8 mouse cellular contexts compared by ENCODE assay signal in genomic region chr6:124930231-124930630, GRCm38 (mm10). TPM values are rescaled to one million over a fixed set of nuclear protein-coding genes. Genes with fewer than 3 reads are reported as not detected.
DNase-seq lines count a peak whose midpoint lies in the region; ATAC-seq lines count a peak whose summit lies in the region.

No protein-coding gene starts in this region.

- H3K9me3 ChIP-seq in heart, embryonic 15.5 days (replicated peaks), result no peaks in the 10 kb centered on the region
- H3K9me3 ChIP-seq in embryonic facial prominence, embryonic 14.5 days (ENCODE audit: control insufficient read depth, low read length), result no peaks in the 10 kb centered on the region

- DNase-seq in heart, postnatal 25 days (ENCODE audit: low spot score), result no peak
- DNase-seq in embryonic facial prominence, embryonic 14.5 days (ENCODE audit: low spot score), result no peak
- DNase-seq in kidney, adult 8-10 months, result peak; percentile 76 to 88
- DNase-seq in gastrocnemius, adult 18-20 months (ENCODE audit: low spot score), result no peak
- DNase-seq in left cerebral cortex, postnatal 36 days (ENCODE audit: low spot score in 2 of 2), result no peak

- intact Hi-C loops in heart, postnatal 25 days (cut with DNase I), result loop anchor here (1.0 kb wide), 2 partner anchors 13 to 27 kb away; no protein-coding TSS in a partner anchor
- intact Hi-C loops in left cerebral cortex, postnatal 36 days (cut with DNase I), result loop anchor here (2.0 to 5.0 kb wide), 2 partner anchors 73 to 152 kb away; partner anchors contain the start of gene P3h3

- 0 out of 2 replicates have a peak overlapping the region, but pooled peaks have one; percentile 21 for H3K9ac ChIP-seq in heart, embryonic 15.5 days
- peak overlapping the region; percentile 97 for H3K9ac ChIP-seq in embryonic facial prominence, embryonic 14.5 days (ENCODE audit: low read depth, low read length)

- 60% methylated on average over 1 of the region's 1 CpGs for WGBS in heart, embryonic 15.5 days
- 18% methylated on average over 1 of the region's 1 CpGs for WGBS in embryonic facial prominence, embryonic 14.5 days
- WGBS in macrophage (ENCODE audit: missing documents), result 89% methylated on average over 1 of the region's 1 CpGs

- peak overlapping the region; percentile 98 for H3K27ac ChIP-seq in heart, embryonic 15.5 days
- peak overlapping the region; percentile 97 for H3K27ac ChIP-seq in embryonic facial prominence, embryonic 14.5 days (replicated peaks; ENCODE audit: low read depth, low read length)
- peak overlapping the region; percentile 55 for H3K27ac ChIP-seq in macrophage

- peaks cover 17% of the 10 kb centered on the region for H3K79me2 ChIP-seq in macrophage (ENCODE audit: inconsistent target)

- H3K4me2 ChIP-seq in heart, embryonic 15.5 days, result peak overlapping the region; percentile 75
- H3K4me2 ChIP-seq in embryonic facial prominence, embryonic 14.5 days (ENCODE audit: low read depth, low read length), result peak overlapping the region; percentile 51

- H3K4me3 ChIP-seq in heart, embryonic 15.5 days, result peak overlapping the region; percentile 87
- H3K4me3 ChIP-seq in embryonic facial prominence, embryonic 14.5 days (ENCODE audit: low read depth, low read length), result peak overlapping the region; percentile 98
- peak overlapping the region; percentile 17; the same call in 1 of the 2 replicates for H3K4me3 ChIP-seq in macrophage (ENCODE audit: inconsistent target)

- H3K4me1 ChIP-seq in heart, embryonic 15.5 days (replicated peaks), result peaks cover 38% of the 10 kb centered on the region
- peaks cover 29% of the 10 kb centered on the region for H3K4me1 ChIP-seq in embryonic facial prominence, embryonic 14.5 days (ENCODE audit: control insufficient read depth, insufficient read depth, low read length)

- H3K36me3 ChIP-seq in heart, embryonic 15.5 days, result peaks cover 19% of the 10 kb centered on the region
- peaks cover 28% of the 10 kb centered on the region for H3K36me3 ChIP-seq in embryonic facial prominence, embryonic 14.5 days (ENCODE audit: control insufficient read depth, insufficient read depth, low read length)
- H3K36me3 ChIP-seq in macrophage (ENCODE audit: inconsistent target), result peaks cover 17% of the 10 kb centered on the region

- ATAC-seq in heart, embryonic 15.5 days (replicated peaks; ENCODE audit: insufficient number of reproducible peaks, insufficient read depth, low FRiP score, low read depth), result no peak
- ATAC-seq in embryonic facial prominence, embryonic 14.5 days (ENCODE audit: low read depth), result no peak
- ATAC-seq in monocyte, adult 5-6 weeks (replicated peaks; ENCODE audit: insufficient number of reproducible peaks, low FRiP score, low TSS enrichment, poor library complexity, severe bottlenecking), result no peak

- H3K27me3 ChIP-seq in heart, embryonic 15.5 days, result no peaks in the 10 kb centered on the region
- H3K27me3 ChIP-seq in embryonic facial prominence, embryonic 14.5 days (replicated peaks; ENCODE audit: control insufficient read depth, insufficient read depth, low read length), result no peaks in the 10 kb centered on the region

RNA-seq across cellular contexts. Expression of gene Mlf2, which starts 1.0 kb away (rescaled TPM):
- 358 and 371 TPM in 2 replicates for polyA plus RNA-seq in heart, embryonic 15.5 days (2015; fragmentation: Nextera tagmentation; extraction: Ambion mirVana)
- total RNA-seq in heart, postnatal 25 days (2021), result 100 to 1,000 TPM; 205 to 207 TPM
- polyA plus RNA-seq in embryonic facial prominence, embryonic 14.5 days (2014; fragmentation: Nextera tagmentation; extraction: Ambion mirVana), result 346 and 352 TPM in 2 replicates
- total RNA-seq in macrophage (2018; cell fraction: chromatin; rRNA removed), result 100 to 1,000 TPM in 3 of 26 experiments, 10 to 100 TPM in 23; 17.4 to 116 (median 64.8) TPM
- 100 to 1,000 TPM; 202 to 285 (median 260) TPM for total RNA-seq in macrophage (2018; cell fraction: cytosol; rRNA removed)
- total RNA-seq in macrophage (2018; cell fraction: nucleus; rRNA removed), result 100 to 1,000 TPM in 15 of 26 experiments, 10 to 100 TPM in 11; 48.2 to 153 (median 112) TPM
- polyA plus RNA-seq in macrophage (2018), result 179 to 203 TPM (median 199 TPM) in 3 replicates
- 100 to 1,000 TPM; 196 to 205 TPM for total RNA-seq in gastrocnemius, adult 18-20 months (2021)
- 46.8 to 65.2 TPM (median 56.4 TPM) in 3 replicates for total RNA-seq in monocyte, adult 5-6 weeks (2017)
- total RNA-seq in left cerebral cortex, postnatal 36 days (2021), result 100 to 1,000 TPM; 606 to 697 TPM

RNA-seq across cellular contexts. Expression of gene Ptms, which starts 10.3 kb away (rescaled TPM):
- 255 and 294 TPM in 2 replicates for polyA plus RNA-seq in heart, embryonic 15.5 days (2015; fragmentation: Nextera tagmentation; extraction: Ambion mirVana)
- total RNA-seq in heart, postnatal 25 days (2021), result 100 to 1,000 TPM; 235 to 245 TPM
- polyA plus RNA-seq in embryonic facial prominence, embryonic 14.5 days (2014; fragmentation: Nextera tagmentation; extraction: Ambion mirVana), result 255 and 263 TPM in 2 replicates
- 100 to 1,000 TPM in 24 of 26 experiments, 10 to 100 TPM in 2; 64.6 to 536 (median 324) TPM for total RNA-seq in macrophage (2018; cell fraction: chromatin; rRNA removed)
- total RNA-seq in macrophage (2018; cell fraction: cytosol; rRNA removed), result 1,000 to 10,000 TPM; 1,151 to 2,439 (median 1,695) TPM
- 1,000 to 10,000 TPM in 7 of 26 experiments, 100 to 1,000 TPM in 19; 360 to 1,431 (median 727) TPM for total RNA-seq in macrophage (2018; cell fraction: nucleus; rRNA removed)
- 540 to 1,227 TPM (median 1,212 TPM) in 3 replicates for polyA plus RNA-seq in macrophage (2018)
- total RNA-seq in gastrocnemius, adult 18-20 months (2021), result 100 to 1,000 TPM in 1 of 2 experiments, 10 to 100 TPM in 1; 64.3 to 105 TPM
- 89.3 to 145 TPM (median 115 TPM) in 3 replicates for total RNA-seq in monocyte, adult 5-6 weeks (2017)
- total RNA-seq in left cerebral cortex, postnatal 36 days (2021), result 1,000 to 10,000 TPM in 1 of 2 experiments, 100 to 1,000 TPM in 1; 913 to 1,047 TPM

RNA-seq across cellular contexts. Expression of gene Lag3, which starts 18.7 kb away (rescaled TPM):
- 1.2 and 1.7 TPM in 2 replicates for polyA plus RNA-seq in heart, embryonic 15.5 days (2015; fragmentation: Nextera tagmentation; extraction: Ambion mirVana)
- total RNA-seq in heart, postnatal 25 days (2021), result under 1 TPM; 0.34 to 0.83 TPM
- 1.9 and 2.4 TPM in 2 replicates for polyA plus RNA-seq in embryonic facial prominence, embryonic 14.5 days (2014; fragmentation: Nextera tagmentation; extraction: Ambion mirVana)
- 10 to 100 TPM in 4 of 26 experiments, 1 to 10 TPM in 22; 1.3 to 20.8 (median 4.7) TPM for total RNA-seq in macrophage (2018; cell fraction: chromatin; rRNA removed)
- total RNA-seq in macrophage (2018; cell fraction: cytosol; rRNA removed), result 1 to 10 TPM in 25 of 26 experiments, under 1 TPM in 1; 0.95 to 8.6 (median 2.9) TPM
- total RNA-seq in macrophage (2018; cell fraction: nucleus; rRNA removed), result 10 to 100 TPM in 15 of 26 experiments, 1 to 10 TPM in 11; 2.1 to 34.0 (median 11.5) TPM
- 1.5 to 1.8 TPM (median 1.5 TPM) in 3 replicates for polyA plus RNA-seq in macrophage (2018)
- total RNA-seq in gastrocnemius, adult 18-20 months (2021), result under 1 TPM in 1 of 2 experiments, not detected in 1; 0.12 TPM
- total RNA-seq in monocyte, adult 5-6 weeks (2017), result 0.68 TPM in 1 of 3 replicates, not detected in the others
- 1 to 10 TPM; 2.7 to 3.1 TPM for total RNA-seq in left cerebral cortex, postnatal 36 days (2021)

RNA-seq across cellular contexts. Expression of gene Cops7a, which starts 35.1 kb away (rescaled TPM):
- polyA plus RNA-seq in heart, embryonic 15.5 days (2015; fragmentation: Nextera tagmentation; extraction: Ambion mirVana), result 129 and 139 TPM in 2 replicates
- 10 to 100 TPM; 85.8 to 88.6 TPM for total RNA-seq in heart, postnatal 25 days (2021)
- 138 and 141 TPM in 2 replicates for polyA plus RNA-seq in embryonic facial prominence, embryonic 14.5 days (2014; fragmentation: Nextera tagmentation; extraction: Ambion mirVana)
- total RNA-seq in macrophage (2018; cell fraction: chromatin; rRNA removed), result 100 to 1,000 TPM in 1 of 26 experiments, 10 to 100 TPM in 25; 24.7 to 101 (median 50.8) TPM
- 10 to 100 TPM; 33.2 to 68.8 (median 54.0) TPM for total RNA-seq in macrophage (2018; cell fraction: cytosol; rRNA removed)
- total RNA-seq in macrophage (2018; cell fraction: nucleus; rRNA removed), result 100 to 1,000 TPM in 2 of 26 experiments, 10 to 100 TPM in 24; 30.0 to 119 (median 56.0) TPM
- 42.8 to 68.7 TPM (median 51.4 TPM) in 3 replicates for polyA plus RNA-seq in macrophage (2018)
- 100 to 1,000 TPM; 109 to 121 TPM for total RNA-seq in gastrocnemius, adult 18-20 months (2021)
- 7.6 to 25.6 TPM (median 21.5 TPM) in 3 replicates for total RNA-seq in monocyte, adult 5-6 weeks (2017)
- total RNA-seq in left cerebral cortex, postnatal 36 days (2021), result 100 to 1,000 TPM; 153 to 170 TPM

RNA-seq across cellular contexts. Expression of gene Cd4, which starts 42.2 kb away (rescaled TPM):
- 0.05 and 0.68 TPM in 2 replicates for polyA plus RNA-seq in heart, embryonic 15.5 days (2015; fragmentation: Nextera tagmentation; extraction: Ambion mirVana)
- total RNA-seq in heart, postnatal 25 days (2021), result 1 to 10 TPM in 1 of 2 experiments, under 1 TPM in 1; 0.73 to 1.3 TPM
- 0.07 and 0.25 TPM in 2 replicates for polyA plus RNA-seq in embryonic facial prominence, embryonic 14.5 days (2014; fragmentation: Nextera tagmentation; extraction: Ambion mirVana)
- total RNA-seq in macrophage (2018; cell fraction: chromatin; rRNA removed), result 10 to 100 TPM in 18 of 26 experiments, 1 to 10 TPM in 8; 2.5 to 44.4 (median 21.1) TPM
- total RNA-seq in macrophage (2018; cell fraction: cytosol; rRNA removed), result 100 to 1,000 TPM in 2 of 26 experiments, 10 to 100 TPM in 24; 45.5 to 121 (median 68.1) TPM
- 100 to 1,000 TPM in 11 of 26 experiments, 10 to 100 TPM in 15; 14.7 to 155 (median 90.6) TPM for total RNA-seq in macrophage (2018; cell fraction: nucleus; rRNA removed)
- polyA plus RNA-seq in macrophage (2018), result 49.3 to 211 TPM (median 83.5 TPM) in 3 replicates
- under 1 TPM; 0.38 to 0.41 TPM for total RNA-seq in gastrocnemius, adult 18-20 months (2021)
- 3.1 to 5.2 TPM (median 4.0 TPM) in 3 replicates for total RNA-seq in monocyte, adult 5-6 weeks (2017)
- 1 to 10 TPM; 5.4 to 5.8 TPM for total RNA-seq in left cerebral cortex, postnatal 36 days (2021)

Comparison
In these comparisons a context has a peak if more than half of its experiments do, and no peak if none do; other contexts are left out.
1. H3K4me3 ChIP-seq: peak in every context shown above with its lines; median percentile 98 in embryonic facial prominence, embryonic 14.5 days; 87 in heart, embryonic 15.5 days; 17 in macrophage.
2. DNase-seq: peak in kidney, adult 8-10 months (2 of 2); none in heart, postnatal 25 days (single experiment), embryonic facial prominence, embryonic 14.5 days (single experiment), gastrocnemius, adult 18-20 months (single experiment) and left cerebral cortex, postnatal 36 days (0 of 2).
3. Peak in every context shown above with its lines, with median percentiles within 50 percentile points of each other: H3K27ac ChIP-seq.